Mouse (Mus musculus): ENCODE data around the gene Eif4a1.
A peak's percentile ranks its signal among the peaks of the same experiment; 100 is the strongest.
"Not testable (repeated sequence)": the region's sequence is repeated elsewhere in the genome, so short reads cannot be mapped to it uniquely, and the experiment has no call there.

The Eif4a1 gene

DNA sequence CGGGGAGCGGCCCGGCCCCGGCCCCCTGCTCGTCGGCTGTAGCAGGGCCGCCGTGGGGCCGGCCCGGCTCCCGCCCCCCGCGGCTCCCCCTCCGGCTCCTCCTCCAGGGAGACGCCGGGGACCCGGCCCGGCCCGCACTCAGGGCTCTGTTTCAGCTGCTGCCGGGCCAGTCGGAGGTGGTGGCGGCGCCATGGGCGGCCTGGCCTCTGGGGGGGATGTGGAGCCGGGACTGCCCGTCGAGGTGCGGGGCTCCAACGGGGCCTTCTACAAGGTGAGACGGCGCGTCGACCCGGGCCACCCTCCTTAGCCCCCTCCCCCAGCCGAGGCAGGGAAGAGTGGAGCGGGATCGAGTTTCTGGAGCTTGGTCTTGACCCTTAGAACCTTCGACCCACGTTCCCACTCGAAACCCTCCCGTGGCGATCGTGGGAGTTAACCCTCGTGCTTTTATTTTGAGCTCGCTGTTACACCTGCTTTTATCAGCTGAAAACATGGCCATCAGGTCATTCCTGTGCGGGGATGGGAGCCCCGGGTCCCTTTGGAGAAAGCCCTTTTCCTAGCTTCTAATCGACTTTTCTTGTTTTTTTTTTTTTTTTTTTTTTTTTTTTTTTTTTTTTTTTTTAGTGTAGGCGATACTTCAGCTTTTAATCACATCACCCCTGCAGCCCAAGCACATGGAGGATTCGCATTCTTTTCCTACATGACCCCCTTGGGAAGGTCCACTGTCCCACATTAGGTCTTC lies 38.9 kb downstream of the Eif4a1 start:
- DNase-seq (ENCODE audit: low spot score): peak; percentile 42

DNA sequence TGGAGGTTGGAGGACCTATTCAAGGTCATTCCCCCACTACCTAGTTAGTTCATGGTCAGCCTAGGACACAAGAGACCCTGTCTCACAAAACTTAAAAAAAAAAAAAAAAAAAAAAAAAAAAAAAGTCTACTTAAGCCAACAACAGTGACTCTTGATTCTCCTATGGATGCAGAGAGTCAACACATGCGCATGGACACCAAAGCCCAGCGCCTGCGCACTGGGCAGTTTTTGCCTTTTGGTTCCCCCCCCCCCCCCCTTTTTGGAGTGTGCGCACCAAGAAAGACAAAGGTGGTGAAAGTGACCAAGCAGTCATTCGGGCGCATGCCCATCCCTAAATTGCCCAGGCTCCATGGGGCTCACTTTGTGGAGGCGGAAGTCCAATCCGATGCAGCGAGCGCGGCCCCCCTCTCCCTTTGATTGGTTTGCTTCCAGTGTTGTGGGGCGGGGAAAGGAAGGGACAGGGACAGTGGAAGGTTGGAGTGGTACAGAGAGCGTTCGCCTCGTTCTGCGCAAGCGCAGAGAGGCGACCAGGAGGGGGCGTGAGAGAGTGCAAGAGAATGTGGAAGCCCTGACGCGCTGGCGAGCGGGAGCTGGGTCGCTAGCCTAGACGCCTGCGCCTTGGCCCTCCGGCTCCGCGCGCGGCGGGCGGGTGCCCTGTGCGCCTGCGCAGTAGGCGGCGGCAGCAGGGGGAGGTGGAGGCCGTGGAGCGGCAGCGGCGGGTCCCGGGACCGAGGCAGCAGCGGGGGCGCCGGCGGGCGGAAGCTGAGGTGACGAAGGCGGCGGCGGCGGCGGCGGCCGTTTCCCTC lies 39.7 kb downstream of the Eif4a1 start, which contains the start of gene Fxr2:
Gene Fxr2 (plus strand): TSS at position 707 of the 806 bp plus-strand sequence.
- peak; percentile 100 for DNase-seq (ENCODE audit: low spot score)

DNA sequence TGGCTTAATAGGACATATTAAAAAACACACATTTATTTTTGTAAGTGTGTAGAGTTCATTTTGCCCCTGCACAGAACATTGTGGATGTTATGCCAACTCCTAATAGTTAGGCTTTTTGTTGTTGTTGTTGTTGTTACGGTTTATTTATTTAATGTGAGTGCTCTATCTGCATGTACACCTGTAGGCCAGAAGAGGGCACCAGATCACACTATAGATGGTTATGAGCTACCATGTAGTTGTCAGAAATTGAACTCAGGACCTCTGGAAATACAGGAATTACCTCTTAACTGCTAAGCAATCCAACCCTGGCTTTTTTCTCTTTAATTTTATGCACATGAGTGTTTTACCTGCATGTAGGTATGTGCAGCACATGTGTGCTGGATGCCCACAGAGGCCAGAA lies 42.4 kb downstream of the Eif4a1 start:
- peak; percentile 64 for DNase-seq (ENCODE audit: low spot score)

DNA sequence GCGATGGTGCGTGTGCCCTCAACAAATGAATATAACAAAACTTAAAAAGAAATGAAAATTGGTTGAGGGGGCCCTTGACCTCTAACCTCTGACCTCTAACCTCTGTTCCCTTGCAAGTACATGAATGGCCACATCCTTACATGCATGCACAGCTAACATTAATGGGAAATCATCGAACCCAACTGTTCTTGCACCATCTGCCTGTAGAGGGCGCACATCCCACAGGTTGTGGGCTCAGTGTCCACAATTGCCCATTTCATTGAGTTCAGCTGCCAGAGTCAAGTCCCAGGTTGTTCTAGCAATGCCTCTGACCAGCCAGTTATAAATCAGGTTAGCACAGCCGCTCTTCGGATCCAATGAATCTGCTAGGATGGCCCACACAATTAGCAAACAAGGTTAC lies 43.9 kb downstream of the Eif4a1 start:
- DNase-seq (ENCODE audit: low spot score): peak; percentile 86

DNA sequence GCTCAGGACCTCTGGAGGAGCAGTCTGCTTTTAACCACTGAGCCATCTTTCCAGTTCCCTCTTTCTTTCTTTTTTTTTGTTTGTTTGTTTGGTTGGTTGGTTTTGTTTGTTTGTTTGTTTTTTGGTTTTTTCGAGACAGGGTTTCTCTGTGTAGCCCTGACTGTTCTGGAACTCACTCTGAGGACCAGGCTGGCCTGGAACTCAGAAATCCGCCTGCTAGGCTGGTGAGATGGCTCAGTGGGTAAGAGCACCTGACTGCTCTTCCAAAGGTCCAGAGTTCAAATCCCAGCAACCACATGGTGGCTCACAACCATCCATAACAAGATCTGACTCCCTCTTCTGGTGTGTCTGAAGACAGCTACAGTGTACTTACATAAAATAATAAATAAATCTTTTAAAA lies 47.9 kb downstream of the Eif4a1 start:
- DNase-seq (ENCODE audit: low spot score): not testable (repeated sequence)

DNA sequence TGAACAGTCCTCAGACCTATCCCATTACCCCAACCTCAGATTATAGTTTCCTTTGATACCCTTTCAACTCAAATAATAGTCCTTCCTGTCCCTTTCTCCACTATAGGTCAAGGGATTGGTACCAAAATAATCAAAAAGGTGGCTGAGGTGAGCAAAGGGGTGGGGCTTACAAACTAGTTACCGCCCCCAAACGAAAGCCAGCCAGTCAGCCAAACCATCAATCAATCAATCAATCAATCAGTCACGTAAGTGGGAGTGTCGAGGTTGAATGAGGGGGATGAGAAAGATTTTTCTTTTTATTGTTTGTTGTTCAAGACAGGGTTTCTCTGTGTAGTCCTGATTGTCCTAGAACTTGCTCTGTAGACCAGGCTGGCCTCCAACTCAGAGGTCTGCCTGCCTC lies 49.2 kb downstream of the Eif4a1 start:
- DNase-seq (ENCODE audit: low spot score): no peak

DNA sequence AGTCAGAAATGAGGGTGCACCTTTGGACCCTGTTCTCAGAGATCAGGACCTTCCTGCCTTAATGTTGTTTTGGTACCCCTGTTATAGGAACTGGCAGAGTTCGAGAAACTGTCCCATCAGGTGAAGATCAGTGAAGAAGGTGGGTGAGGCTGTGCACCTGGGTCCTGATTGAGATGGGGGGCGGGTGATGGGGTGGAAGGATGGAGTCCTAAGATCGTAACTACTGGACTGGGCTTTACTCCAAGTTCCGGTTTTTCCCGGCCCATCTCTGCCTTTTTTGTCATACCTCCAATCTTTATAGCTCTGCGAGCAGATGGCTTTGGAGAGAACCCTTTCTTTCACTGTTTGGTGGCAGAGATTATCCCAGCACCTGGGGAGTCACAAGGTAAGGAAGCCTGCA lies 49.8 kb downstream of the Eif4a1 start:
- no peak for DNase-seq (ENCODE audit: low spot score)

DNA sequence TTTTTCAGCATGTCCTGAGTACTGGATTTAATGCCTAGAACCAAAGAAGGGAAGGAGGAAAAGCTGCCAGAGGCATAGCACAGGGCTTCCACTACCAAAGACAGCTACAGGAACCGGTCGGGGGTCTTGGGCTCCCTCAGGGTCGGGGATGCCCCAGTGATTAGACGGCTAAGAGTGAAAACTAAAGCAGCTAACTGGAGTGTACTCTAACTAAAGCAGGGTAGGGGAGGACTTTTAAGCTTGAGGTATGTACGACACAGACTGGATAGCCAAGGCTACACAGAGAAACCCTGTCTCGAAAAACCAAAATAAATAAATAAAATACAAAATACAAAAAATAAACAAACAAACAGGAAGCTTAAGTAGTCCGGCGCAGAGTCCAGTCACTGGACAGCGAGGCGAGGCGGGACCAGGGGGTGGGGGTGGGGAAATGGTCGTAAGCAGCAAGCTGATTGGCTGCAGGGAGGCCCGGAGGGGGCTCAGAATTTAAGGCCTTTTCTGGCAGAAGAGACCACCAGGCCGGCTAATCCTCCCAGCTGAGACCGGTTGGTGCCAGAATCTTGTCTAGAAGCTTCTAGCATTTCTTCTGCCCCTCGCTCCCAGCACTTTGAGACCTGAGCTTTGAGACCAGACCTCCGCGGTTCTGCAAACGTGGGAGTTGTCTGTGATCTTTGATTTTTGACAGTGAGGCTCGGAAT lies 50.5 kb downstream of the Eif4a1 start, which contains the start of gene Sat2:
Gene Sat2 (plus strand): TSS at position 454 of the 698 bp plus-strand sequence.
- peak; percentile 81 for DNase-seq (ENCODE audit: low spot score)

DNA sequence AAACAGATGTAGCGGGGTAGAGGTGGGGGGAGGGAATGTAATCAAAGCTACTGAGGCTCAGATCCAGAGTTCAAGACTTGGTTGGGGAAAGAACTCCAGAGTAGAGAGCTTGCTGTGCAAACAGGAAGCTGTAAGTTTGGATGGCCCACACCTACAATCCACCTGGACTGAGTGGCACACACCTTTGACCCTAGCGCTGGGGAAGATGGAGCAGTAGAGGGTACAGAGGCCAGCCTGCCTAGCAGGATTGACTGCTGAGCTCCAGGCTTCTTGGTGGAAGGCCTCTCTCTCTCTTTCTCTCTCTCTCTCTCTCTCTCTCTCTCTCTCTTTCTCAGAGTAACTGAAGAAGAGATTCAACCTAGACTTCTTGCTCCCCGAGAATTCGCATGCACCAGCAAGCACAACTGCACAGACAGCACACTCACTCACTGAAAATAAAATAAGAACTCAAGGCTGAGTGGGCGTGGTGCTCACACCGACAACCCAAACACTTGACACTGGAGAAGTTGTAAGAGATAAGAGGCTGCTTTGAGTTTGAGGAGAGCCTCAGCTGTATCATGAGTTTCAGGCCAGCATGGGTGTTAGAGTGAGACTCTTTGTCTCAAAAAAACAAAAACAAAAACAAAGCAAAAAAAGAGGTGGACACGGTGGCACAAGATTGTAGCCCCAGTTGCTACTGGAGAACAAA lies 51.7 kb downstream of the Eif4a1 start:
- DNase-seq (ENCODE audit: low spot score): no peak

DNA sequence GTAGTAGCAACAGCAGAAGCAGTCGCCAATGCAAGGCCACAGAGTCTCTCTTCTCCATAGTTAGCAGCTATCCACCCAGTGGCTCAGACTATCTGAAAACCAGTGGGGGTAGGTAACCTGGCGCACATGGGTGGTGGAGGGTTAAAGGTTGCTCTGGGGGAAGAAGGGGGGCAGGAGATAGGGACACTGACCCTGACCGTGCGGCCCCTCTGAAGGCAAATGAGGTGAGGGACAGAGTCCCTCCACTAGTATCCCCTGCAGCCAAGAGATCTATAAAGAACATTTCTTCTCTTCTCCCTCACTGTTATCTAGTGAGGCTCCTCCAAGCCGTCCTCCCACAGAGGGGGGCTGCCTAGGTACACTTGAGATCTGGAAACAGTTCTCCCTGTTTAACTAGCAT lies 54.4 kb downstream of the Eif4a1 start, which contains the start of gene Shbg:
Gene Shbg (minus strand): TSS at position 101 of the 400 bp plus-strand sequence.
- DNase-seq (ENCODE audit: low spot score): no peak

Measured in adipocyte (in vitro differentiated cells).